Mouse (Mus musculus) common myeloid progenitor, adult 5-6 weeks (primary cell): ENCODE measurements at regions not wholly inside any gene's neighbourhood (a gene's known extent, or its start where the extent isn't known, plus 50 kb on each side); places are given as distances from the start of the nearest gene placed in this dataset.

Experiments
- ATAC-seq: replicated peaks from 2 replicates; pipeline ENCODE4 v1.8.0; 2016; ENCODE audit warnings: low read depth, mild to moderate bottlenecking, moderate TSS enrichment, inconsistent platforms; ENCODE audit not compliant: poor library complexity, severe bottlenecking

DNA sequence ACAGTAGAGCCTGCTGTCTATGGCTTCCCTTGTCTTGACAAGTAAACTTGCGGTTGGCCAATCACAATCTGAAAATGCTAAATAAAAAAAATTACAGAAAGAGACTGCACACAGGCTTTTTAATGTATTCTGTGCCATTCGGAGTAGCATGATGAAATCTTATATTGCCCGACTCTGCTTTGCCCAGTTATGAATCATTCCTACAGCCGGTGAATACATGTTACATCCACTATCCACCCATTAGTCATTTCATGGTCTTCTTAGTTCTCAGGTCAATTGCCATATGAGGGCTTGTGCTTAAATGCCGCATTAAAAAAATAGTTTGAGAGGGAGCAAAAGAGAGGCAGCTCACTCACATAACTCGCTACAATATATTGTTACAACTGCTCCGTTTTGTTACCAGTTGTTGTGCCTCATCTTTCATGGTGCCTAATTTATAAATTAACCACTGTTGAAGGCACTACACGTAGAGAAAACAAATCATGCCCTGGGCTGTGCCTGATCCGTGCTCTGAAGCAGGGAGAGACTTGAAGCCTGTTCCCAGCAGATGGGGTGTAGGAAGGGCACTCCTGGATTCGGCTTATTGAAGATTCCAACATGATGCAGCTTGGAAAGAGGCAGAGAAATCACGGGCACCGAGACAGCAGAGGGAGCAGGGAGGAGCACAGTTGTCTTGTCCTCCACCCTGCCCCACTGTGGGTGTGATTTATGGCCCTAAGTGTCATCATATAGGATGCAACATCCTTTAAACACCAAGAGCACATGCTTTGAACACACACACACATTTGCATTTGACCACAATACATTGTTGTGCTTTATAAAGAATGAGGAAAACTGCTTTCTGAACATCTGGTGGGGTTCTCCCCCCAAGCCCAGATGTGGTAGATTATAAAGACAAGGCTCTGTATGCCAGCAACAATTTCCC is 427.0 kb upstream of the Zmiz1 start:
- ATAC-seq: no peak

- ATAC-seq: peak; percentile 69
Observed at GRCm38 (mm10) chr14:25032899-25033298, 426.1 kb upstream of the Zmiz1 start.

- ATAC-seq: no peak
Observed at GRCm38 (mm10) chr14:25042265-25042664, 416.7 kb upstream of the Zmiz1 start.

GRCm38 (mm10) chr14:25044106-25044505 is 414.9 kb upstream of the Zmiz1 start:
- no peak for ATAC-seq

DNA sequence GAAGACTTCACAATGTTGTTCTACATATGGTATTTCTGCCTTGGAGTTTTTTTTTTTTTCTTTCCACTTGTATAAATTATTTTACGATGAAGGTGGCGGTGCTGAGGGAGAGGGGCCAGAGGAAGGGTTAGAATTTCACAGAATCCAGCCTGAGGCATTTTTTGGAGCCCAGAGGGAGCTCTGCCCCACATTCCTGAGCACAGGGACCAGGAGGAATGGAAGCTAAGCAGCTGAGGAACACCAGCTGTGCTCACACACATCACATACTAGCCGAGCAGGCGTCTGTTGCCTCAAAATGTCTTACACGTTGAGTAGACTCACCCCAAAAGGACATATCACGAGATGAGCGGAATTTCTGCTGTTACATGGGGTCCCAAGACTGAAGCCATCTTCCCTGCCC is 414.1 kb upstream of the Zmiz1 start:
- ATAC-seq: no peak

GRCm38 (mm10) chr14:25050674-25051251 is 408.2 kb upstream of the Zmiz1 start:
- no peak for ATAC-seq

DNA sequence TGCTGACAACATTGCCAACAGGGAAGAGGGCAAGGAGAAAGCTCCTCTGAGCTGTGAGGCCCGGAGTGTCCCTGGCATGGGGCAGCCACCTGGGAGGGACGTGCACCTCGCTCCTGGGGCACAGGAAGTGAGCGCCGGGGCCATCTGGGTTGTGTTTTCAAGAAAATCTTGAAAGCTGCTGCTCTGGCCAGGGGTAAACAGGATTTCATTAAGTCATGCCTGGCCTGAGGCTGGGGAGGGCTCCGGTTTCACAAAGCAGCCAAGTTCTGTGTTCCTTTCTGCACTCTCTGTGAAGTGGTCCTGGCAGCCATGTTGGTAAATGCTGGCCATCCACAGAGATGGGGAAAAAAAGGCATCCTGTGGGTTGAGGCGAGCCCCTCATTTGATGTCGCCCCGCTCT is 406.8 kb upstream of the Zmiz1 start:
- no peak for ATAC-seq

- ATAC-seq: no peak
Observed at GRCm38 (mm10) chr14:25059351-25059750, 399.6 kb upstream of the Zmiz1 start.

- ATAC-seq: no peak
Observed at GRCm38 (mm10) chr14:25060285-25060684, 398.7 kb upstream of the Zmiz1 start.

GRCm38 (mm10) chr14:25063090-25063489 is 395.9 kb upstream of the Zmiz1 start:
- no peak for ATAC-seq

DNA sequence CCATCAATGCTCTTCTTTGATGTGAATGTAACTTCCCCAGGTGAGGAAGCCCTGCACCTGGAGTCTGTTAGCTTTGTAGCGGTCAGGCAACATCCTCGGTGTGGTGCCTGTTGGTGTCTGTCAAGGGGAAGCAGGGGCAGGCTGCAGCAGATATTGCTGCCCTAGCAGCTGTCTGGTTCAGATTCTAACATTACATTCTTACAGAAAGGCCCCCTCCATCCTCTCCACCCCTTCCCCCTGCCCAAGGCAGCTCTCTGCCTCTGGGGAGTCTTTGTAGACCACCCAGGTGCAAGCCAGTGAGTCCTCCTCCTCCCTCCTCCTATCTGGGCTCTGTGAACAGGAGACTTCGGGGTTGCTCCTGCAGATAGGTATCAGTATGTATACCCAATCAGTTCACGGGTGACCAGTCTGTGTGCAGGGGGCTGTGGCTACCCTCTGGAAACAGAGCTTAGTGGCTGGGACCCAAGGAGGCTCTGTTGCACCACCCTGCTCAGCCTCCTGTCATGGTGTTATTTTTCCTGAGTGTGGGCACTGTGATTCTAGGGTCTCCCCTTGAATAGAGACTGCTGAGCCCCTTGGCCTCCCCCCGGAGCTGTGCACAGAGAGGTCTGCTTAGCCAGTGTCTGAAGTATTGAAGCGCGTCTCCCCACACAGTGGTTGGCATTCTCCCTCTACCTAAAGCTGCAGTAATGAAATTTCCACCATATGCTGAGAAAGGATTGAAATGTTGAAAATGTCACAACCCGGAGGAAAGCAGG is 394.6 kb upstream of the Zmiz1 start:
- ATAC-seq: no peak

- ATAC-seq: no peak
Observed at GRCm38 (mm10) chr14:25067435-25067834, 391.6 kb upstream of the Zmiz1 start.

DNA sequence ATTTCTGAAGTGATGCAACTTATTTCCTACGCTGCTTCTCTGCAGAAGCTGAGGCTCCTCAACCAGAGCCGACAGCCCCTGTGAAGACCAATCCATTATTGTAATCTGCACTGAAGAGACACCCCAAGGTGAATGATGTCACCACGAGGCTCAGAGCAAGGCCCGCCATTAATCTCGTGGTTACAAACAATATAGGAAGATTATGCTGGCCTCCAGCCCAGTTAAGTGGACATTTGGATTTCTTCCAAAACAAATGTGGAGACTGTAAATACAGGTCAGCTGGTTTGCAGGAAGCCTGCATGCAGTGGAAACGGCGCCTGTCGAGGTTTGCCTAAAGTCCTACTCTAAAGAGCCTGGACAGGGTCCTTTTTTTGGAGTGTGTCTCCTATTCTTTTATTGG is 390.6 kb upstream of the Zmiz1 start:
- no peak for ATAC-seq

GRCm38 (mm10) chr14:25073143-25073542 is 385.8 kb upstream of the Zmiz1 start:
- no peak for ATAC-seq

DNA sequence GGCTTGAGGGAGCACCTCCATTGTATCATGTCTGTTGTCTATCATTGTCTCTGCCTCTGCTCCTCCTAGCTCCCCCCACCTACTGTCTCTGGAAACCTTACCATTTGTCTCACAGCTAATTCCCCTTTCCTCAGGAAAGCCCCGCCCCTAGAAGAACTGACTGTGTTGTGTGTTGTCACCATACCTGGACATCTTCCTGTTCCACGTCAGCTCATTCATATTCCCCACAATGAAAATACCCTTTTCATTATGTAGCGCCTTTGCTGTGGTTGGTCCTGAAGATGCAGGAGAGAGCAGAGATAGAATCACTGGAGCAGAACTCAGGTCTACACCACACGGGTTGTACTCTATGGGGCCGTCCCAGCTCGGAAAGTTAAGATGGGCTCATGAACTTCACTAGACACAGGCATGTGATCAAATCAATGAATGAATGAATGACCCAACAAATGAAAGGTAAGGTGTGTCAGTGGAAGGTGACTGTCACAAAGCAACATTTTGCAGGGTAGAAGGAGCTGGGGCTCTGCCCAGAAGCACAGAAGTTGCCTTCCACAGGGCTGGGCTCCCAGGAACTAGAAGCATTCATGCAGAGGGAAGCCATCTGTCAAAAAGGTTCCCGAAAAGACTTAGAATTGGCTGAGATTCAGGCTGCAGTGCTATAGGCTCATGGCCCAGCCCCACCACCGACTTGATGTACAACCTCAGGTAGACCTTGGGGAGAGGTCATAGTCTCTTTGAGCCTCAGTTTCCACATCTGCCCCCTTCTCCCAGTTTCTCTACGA is 384.8 kb upstream of the Zmiz1 start:
- no peak for ATAC-seq

DNA sequence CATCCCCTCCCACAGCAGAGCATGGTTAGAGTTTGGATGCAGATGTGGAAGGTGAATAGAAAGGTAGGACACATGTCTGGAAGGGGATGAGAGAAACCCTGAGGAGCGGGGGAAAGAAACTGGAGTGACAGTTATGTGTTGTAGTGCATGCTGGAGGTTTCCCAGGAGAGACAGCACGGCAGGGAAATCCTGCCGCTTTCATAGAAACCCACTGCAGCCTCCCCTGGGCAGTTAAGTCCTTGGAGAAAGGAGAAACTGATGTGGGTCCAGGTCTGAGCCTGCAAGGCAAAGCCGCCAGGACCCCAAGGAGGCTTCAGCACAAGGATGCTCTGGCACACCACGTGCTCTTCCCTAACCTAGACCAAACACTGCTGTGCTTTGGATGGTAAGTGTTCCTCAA is 384.1 kb upstream of the Zmiz1 start:
- ATAC-seq: no peak

DNA sequence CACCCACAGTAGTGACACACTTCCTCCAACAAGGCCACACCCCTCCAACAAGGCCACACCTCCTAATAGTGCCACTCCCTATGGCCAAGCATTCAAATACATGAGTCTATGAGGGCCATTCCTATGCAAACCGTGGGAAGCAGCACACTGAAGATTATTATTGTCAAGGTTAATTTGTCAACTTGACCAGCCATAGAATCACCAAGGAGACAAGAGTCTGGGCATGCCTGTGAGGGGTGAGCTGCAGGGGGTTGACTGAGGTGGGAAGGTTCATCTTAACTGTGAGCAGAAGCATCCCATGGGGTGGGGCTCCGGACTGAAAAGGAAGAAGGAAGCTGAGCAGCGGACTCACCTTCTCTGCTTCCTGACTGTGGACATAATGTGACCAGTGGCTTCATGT is 378.6 kb upstream of the Zmiz1 start:
- ATAC-seq: no peak

DNA sequence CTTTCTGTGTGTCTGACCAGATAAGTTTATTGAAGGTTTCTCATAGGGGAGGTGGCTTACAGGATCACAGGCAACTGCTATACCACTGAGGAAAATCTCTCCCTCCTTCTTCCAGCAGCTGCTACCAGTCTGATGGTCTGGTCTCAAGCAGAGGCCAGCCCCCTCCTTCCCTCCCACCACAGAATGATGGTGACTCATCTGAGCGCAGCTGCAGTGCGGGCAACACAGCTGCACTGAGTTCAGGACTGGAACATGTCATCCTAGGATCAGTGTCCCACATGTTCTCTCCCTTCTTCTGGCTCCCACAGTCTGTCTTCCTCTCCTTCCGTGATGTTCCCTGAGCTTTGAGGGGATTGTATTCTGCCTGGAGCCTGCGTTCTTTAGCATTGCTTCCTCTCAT is 375.1 kb upstream of the Zmiz1 start:
- no peak for ATAC-seq

- no peak for ATAC-seq
Observed at GRCm38 (mm10) chr14:25096786-25097185, 362.2 kb upstream of the Zmiz1 start.

DNA sequence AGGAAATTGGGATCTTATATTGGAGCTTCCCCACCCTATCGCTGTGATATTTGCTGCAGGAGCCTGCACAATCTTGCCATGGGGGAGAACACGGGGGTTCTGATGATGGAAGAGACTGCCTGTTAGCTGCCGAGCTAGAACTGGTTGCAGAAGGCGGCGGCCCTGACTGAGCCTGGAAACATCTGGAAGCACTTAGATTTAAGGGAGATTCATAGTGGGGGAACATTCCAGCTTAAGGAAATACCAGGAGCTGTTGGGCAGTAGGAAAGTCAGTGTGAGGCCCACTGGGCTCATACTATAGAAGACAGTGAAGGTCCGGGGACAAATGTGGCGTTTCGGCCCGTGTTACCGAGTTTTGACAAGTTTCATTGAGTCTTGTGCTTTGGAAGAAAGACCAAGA is 353.6 kb upstream of the Zmiz1 start:
- no peak for ATAC-seq
